Mouse (Mus musculus): ENCODE data around the gene Slc26a9. TPM values are rescaled to one million over a fixed set of nuclear protein-coding genes. Genes with fewer than 3 reads are reported as not detected.
A peak's percentile ranks its signal among the peaks of the same experiment; 100 is the strongest.

The Slc26a9 gene
- total RNA-seq (2021) = not detected
- long read RNA-seq, experiment 1 = 0 reads
- long read RNA-seq, experiment 2 = 0 reads

DNA sequence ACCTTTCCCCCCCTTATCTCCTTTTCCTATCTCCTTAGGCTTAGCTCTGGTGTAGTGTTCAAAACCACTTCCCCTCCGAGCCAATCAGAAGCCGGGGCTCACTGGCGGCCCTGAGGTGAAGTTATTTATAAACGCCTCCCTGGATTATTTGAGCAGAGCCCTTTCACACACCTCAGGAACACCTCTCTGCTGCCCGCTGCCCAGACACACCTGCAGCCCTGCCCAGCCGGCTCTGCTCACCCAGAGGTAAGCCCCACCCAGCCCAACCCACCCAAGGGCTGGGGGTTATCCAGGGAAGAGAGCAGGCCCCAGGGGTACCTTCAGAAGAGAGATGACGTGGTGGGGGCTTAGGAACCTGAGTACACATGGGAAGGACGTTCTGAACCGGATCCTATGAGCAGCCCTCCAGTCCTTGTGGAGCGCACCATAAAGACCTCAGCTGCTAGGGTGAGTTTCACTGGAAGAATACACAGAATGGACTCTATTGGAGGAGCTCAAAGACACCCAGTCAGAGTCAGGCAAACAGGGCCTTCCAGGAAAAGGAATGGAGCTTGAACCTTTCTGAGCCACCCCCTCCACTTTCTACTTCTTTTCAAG is at the start of gene Slc26a9:
Gene Slc26a9 (plus strand): TSS at position 155 of the 597 bp plus-strand sequence.
- intact Hi-C loops (cut with DNase I) = no loop called here

DNA sequence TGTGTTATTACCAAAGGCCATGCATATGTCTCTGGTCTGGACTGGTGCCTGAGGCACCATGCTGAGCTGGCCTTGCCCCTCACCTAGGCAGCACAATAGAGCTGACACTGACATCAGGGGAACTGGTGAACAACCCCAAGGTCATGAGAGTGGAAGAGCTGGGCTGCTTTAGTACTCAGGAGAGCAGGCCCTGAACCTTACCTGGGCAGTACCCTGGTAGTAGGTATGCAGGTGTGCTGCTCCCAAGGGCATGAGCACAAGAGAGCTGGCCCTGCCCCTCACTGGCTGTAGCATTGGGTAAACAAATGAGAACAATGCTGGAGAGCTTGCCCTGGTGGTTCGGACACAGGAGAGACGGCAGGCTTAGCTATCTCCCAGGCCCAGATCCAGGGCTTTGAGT is 48.5 kb upstream of the Slc26a9 start:
- intact Hi-C loops (cut with DNase I) = no loop called here
- no peak for DNase-seq

More for the DNA sequence above, at the start of gene Slc26a9:
- DNase-seq = no peak

DNA sequence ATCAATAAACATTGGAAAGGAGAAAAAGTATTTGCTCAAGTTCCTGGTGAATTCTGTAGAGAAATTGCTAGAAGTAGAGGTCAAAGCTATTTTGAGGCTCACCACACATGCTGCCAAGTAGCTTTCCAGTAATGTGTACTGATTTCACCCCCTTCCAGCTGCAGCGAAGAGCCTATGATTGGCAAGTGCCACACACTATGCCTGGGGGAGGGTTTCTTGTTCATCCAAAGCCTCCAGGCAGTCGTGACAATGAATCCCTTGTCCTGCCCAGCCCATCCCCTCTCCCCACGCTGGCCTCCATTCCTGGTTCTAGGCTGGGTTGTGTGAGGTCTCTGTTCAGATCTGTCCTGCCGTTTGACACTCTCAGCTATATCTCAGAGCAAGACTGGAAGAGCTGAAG is 47.5 kb upstream of the Slc26a9 start:
- no peak for DNase-seq
- intact Hi-C loops (cut with DNase I) = no loop called here

DNA sequence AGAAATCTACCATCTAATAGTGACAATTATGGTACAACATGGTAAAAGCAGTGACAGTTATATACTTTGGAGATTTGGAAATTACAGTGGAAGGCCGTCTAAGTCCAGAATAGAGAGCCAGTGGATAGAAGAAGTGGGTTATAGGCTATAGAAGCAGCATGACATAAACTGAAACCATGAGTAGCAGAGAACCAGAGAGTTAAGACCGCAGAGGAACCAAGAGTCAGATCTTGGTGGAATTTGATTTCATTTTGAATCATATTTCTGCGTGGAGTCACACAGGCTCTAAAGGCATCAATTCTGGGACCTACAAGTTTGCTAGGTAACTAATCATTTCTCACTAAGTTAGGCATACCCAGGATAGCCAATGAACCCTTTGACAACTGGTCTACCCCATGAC is 45.1 kb upstream of the Slc26a9 start:
- no peak for DNase-seq
- intact Hi-C loops (cut with DNase I) = no loop called here

DNA sequence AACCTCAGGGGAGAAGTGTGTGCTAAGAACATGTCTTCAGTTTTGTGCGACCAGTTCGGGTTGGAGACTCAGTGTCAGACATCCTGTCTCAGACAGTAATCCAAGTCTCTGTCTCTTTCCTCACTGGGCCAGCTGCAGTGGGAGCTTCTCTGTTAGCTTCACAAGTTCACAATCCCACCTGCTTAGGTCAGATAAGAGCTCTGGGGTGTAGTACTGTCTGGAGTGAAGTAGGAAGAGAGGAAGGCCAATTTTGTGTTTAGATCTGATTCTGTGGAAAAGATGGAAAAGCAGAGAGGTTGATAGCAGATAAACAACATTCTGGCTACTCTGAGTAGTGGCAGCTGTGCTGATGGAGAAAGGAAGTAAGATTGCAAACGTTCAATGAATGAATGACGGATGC is 44.2 kb upstream of the Slc26a9 start:
- DNase-seq = no peak

DNA sequence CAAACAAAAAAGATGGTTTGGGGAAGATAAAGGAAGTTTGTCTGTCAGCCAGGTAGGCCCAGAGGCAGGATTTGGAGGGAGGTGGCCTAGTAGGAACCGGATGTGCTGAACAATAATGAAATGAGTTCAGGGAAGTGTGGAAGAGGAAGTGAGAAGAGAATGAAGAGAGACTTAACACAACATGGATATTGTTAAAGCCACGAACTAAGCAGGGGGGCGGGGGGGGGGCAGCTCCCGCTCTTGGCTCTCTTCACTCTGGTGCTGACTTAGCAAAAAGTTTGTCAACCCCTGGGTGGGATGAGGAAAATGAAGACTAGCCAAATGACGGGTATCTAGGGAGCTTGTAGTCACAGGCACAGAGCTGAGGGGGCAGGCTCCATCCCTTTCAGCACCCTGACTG is 43.4 kb upstream of the Slc26a9 start:
- intact Hi-C loops (cut with DNase I) = no loop called here
- DNase-seq = no peak

More for the DNA sequence above, 44.2 kb upstream of the Slc26a9 start:
- intact Hi-C loops (cut with DNase I) = no loop called here

DNA sequence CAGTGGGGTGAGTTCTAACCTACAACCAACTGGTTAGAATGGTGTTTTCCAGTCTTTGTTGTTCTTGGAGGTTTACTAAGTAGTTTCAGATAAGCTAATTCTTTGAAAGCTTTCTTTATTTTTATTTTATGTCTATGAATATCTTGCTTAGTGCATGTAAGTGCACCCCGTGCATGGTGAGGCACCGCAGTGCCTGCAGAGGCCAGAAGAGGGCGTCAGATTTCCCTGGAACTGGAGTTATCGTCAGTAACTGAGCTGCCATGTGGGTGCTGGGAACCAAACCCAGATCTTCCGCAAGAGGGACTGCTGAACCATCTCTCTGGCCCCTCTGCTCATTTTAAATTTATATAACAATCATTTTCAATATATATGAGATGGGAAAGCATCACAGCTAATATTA is 42.4 kb upstream of the Slc26a9 start:
- no peak for DNase-seq
- intact Hi-C loops (cut with DNase I) = no loop called here

DNA sequence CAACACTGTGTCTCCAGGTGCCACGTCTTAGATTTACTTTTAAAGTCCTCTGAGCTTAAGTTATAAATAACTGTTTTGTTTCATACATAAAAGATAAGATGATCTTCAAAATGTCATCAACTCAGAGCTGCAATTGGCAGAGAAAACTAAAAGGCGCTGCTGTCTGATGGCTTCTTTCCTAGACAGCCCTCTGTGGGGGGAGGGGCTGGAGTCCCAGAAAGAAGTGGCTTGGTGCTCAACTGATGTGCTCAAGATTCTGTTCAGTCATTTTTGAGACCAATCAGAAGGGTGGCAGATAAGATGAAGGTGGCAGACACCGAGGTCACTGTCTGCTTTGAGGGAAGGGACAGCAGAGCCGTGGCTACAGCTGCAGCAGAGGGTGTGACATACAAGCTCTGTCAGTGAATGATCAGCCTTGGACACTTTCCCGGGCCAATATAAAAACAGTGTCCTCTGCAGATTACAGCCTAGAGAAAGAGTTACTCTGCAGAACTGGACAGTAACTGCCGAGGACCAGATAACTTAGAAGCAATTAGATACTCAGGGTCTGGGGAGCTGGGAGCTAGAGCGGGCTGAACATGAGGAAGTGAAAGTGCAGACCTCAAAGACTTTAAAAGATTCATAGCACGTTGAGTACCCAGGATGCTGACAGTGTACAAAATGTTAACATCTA is 41.6 kb upstream of the Slc26a9 start:
- intact Hi-C loops (cut with DNase I) = no loop called here
- DNase-seq = no peak

DNA sequence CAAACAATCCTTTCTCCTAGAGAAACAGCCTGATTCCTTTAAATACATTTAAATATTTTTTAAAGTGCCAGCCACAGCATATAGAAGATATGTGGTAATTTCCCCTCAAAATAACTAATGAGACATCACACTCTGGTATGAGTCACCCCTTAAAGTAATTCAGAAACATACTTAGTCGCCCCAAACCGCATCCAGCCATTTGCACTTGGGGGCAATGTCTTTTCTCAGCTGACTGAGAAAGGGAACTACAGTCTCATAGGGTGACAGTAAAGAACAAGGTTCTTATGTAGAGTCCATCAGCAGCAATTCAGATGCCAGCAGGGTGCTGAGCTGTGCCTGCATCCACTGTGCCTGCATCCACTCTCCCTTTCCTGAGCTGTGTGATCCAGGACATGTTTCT is 40.3 kb upstream of the Slc26a9 start:
- intact Hi-C loops (cut with DNase I) = no loop called here

DNA sequence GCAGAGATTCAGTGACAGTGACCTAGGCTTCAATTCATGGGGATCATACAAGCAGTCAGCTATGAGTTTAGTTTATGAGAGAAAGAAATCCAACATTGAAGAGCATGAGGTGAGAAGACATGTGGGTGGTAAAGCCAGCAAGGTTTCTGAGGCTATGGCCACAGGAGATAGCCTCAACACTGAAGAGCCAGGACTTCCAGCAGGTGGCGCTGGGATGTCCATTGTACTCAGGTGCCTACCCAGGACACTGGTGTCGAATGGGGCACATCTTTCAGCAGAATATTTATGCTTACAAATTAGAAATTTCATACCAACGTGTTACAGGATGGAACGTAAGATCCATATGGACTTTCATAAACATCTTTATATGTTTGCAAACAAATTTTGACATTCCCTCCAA is 35.5 kb upstream of the Slc26a9 start:
- peak; percentile 71 to 79 for DNase-seq
- intact Hi-C loops (cut with DNase I) = loop anchor here (1.0 kb wide), 1 partner anchor 59 kb away; no protein-coding TSS in a partner anchor

More for the DNA sequence above, 40.3 kb upstream of the Slc26a9 start:
- DNase-seq = no peak

DNA sequence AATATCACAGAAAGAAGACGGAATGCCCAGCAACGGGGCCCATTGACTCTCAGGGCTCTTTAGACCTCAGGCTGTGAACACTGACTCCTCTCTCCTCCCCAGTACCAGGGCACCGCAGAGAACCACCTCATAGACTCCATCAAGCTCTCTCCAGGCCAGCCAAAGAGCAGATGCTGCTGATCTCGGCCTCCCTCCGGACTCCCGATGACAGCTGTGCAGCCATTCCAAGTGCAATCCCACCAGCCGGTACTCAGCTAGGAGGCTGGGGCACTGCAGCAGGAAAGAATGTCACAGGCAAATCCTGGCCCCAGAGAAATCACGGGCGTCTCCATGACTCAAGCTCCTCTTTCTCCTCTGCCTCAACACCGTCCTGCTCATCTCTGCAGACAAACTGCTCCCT is 32.3 kb upstream of the Slc26a9 start:
- DNase-seq = no peak
- intact Hi-C loops (cut with DNase I) = no loop called here

DNA sequence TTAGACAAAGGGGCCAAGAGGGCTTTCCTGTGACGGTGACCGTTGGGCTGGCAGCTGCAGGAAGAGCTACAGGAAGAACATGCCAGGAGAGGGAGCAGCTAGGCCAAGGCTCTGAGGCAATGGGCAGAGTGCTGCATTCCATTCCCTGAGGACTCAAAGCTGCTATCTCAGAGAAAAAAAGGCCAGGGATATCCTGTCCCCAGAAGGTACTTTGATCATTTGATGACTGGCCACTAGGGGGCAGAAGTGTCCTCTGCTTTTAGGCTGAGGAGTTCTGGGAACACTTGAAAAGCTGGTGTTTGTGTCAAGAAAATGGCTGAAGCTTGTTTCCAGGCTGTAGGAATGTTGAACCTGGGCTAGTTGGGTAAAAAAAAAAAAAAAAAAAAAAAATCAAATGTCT is 31.4 kb upstream of the Slc26a9 start:
- intact Hi-C loops (cut with DNase I) = loop anchor here (1.0 kb wide), 2 partner anchors 53 to 133 kb away; no protein-coding TSS in a partner anchor
- DNase-seq = peak; percentile 83 to 93

DNA sequence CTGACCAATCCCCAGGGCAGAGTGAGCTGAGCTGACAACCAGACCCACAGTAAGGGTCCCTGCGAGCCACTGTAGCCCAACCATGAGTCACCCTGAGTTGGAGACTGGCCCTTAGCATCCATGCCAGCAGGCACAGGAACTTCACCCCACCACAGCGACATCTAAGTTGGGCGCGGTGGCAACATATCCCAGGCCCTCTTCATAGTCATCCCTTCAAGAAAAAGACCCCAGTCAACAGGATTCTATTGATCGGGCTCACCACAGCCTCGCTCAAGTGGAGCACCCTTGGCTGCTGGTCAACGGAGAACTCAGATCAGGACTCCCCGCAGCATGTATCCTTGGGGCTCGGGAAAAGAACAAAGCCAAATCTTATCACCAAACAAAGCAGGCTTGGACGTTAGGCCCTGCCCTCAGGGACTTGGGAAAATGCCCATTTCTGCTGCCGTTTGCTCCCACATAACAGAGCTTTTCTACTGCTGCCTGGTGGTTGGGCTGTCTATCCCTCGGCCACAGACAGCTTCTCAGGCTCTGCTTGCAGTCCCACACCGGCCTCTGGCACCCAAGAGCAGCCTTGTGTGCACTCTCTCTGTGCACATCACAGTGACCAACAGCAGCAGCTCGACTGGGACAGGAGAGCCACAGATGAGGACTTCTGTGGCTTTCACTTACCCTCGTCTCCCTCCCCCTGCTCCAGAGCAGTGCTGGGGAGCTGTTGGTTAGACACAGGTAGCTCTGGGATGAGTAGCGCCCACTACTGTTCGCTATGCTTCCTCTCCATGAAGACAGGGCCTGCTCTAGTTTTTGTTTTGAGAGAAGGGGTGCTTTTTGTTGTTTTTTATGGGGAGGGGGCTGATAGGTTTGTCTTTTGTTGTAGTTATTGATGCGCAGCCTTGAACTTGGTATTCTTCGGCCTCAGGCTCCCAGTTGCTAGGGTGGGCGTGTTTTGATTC is 29.2 kb upstream of the Slc26a9 start:
- intact Hi-C loops (cut with DNase I) = no loop called here
- peak; percentile 29 to 43 for DNase-seq

DNA sequence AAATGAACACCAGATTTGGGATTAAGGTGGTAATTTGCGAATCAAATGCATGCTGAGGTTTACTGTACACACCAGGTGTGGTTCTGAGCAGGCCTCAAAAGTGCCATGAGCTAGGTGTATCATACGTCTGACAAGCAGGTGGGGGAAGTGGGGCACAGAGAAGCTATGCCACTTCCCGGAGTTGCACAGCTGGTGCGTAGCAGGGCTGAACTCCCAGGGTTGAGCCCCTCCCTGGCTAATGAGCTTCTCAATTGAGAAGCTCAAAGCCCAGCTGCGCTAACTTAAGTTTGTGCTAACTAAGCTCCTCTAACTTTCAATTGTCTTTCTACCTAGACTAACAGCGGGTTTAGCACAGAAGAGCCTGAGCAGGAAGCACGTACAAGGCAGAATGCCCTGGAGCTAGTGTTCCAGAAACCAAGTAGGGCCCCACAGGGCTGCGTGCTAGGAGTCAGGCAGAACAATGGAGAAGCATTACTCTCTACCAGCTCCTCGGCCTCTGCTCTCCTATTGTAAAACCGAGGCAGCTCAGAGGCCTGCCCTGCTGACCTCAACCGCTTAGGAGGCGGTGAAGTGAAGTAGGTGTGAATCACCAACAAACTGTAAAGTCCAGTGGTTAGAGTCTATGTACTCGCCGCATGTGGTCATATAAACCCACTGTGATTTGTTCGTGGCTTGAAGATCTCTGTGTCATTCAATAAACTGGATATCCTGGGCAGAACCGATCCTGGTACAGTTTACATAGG is 24.7 kb upstream of the Slc26a9 start:
- intact Hi-C loops (cut with DNase I) = no loop called here
- no peak for DNase-seq

DNA sequence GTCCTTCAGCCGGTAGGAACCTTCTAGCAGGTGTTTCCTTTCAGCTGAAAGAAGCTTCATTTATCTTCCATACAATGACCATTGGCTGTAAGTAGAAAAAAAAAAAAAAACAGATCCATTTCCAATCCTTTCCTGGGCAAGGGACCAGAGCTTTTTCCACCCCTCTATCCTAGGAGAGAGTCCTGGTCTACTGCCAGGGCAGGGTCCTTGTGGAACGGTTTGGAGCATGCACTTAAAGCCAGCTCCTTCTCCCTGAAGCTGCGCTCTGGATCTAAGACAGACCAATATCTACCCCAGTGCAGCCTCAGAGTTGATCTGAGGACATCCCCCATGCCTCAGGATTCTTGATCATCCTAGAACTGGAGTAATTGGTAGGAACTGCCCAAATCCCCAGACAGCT is 21.8 kb upstream of the Slc26a9 start:
- intact Hi-C loops (cut with DNase I) = no loop called here
- peak in 1 of 2 experiments; percentile 14 for DNase-seq

DNA sequence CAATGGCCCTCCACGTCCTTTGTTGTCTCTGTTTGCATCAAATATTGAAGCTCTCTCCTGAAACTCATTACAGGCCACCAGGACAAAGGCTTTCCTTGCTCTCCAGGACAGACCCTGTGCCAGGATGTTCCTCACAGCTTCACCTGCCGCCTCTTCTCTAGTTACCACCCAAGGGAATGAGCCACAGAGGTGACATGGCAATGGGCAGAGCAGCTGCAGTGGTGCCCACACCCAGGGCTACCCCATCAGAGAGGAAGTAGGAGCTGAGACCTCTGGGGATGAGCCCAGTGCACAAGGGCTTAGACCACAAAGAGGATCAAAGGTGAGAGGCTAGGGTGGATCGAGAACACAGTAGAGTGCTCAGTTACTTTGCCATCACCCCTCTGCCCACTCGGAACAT is 20.3 kb upstream of the Slc26a9 start:
- DNase-seq = no peak
- intact Hi-C loops (cut with DNase I) = no loop called here

DNA sequence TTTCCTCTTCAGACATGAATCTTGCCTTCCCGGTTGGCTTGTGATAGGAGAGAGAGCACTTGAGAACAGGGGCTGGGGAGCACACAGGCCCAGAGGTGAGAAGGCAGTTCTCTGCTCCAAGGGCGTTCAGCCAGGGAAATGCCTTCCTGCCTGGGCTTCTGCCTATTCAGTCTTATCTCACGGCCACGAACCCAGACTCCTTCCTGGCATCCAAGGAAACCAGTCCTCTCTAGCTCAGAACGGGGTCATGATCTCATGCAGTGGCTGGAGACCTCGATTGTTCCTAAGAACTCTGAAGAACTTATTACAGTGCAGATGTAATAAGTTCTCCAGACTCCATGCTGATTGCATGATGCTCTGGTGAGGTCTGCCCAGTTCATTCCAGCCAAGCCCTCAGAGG is 17.2 kb upstream of the Slc26a9 start:
- DNase-seq = peak; percentile 42 to 46
- intact Hi-C loops (cut with DNase I) = no loop called here

DNA sequence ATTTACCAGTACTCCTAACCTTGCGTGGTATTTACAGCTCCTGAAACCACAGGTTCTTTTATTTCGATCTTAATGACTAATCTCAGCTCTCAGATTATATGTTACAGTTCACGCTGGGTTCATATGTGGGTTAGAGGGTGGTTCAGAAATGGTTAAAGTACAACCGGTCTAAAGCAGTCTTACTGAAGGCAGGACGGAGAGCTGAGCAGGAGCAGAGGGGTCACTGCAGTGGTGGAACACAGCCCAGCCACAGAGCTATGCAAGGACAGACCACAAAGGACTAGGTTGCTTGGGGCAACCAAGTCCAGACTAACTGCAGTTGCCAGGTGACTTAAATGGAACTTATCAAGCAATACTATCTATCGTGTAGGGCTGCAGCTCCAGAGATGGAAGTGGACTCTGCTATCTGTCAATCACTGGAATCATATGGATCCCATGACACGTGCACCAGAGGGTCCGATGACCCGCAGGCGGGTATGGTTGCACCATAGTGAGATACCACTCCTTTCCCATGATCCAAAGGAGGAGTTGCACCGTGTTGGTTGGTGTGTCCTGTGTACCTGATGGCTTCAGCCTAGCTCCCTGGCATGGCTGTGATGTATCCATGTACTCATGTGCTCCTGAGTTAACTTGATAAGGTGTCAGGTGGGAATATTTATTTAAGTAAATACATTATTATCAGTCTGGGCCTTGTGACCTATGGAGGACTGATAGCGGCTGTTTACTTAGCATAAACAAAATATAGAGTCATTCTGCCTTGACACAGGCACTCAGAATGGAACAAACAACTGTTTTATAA is 13.0 kb upstream of the Slc26a9 start:
- intact Hi-C loops (cut with DNase I) = no loop called here
- DNase-seq = no peak

DNA sequence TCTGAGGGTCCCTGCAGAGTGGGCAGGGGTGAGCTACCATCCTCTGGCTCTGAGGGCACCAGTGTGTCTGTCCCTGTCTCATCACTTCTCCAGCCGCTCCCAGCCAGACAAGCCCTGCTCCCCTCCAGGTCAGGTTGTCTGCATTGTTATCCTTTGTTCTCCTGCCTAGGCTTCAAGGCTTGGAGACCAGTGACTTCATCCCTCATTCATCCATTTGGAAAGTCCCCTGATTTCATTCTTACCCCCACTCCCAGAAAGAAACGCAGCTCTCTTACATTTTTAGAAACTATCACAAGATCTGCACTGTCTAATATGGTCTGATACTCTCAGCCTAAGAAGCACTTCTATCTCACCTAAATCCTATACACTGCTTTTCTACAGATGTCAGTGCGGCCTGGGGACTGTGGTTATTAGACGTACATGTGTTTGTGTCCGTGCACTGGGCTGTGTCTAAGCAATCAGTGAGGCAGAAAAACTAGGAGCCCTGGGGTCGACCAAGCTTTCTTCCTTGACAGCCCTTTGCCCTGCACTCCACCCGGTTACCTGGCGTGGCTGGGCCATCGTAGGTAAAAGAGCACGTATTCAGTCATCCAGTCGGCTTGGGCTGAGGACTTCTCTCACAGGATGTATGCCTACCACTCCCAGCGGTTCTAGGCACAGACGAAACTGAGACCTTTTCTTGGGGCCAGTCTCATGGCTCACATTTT is 10.2 kb upstream of the Slc26a9 start:
- no peak for DNase-seq

More for the DNA sequence above, 10.2 kb upstream of the Slc26a9 start:
- intact Hi-C loops (cut with DNase I) = no loop called here
